Mouse (Mus musculus) olfactory bulb, adult 2 months (tissue): ENCODE results near the gene Reg3g. TPM values are rescaled to one million over a fixed set of nuclear protein-coding genes. Genes with fewer than 3 reads are reported as not detected.
"Not testable (repeated sequence)": the region's sequence is repeated elsewhere in the genome, so short reads cannot be mapped to it uniquely, and the experiment has no call there.

Source experiments
- H3K27ac ChIP-seq: fragments of 200-500 bp; 2 replicates; pipeline ENCODE4 v1.5.1; 2012; ENCODE audit warnings: low read depth, low read length; ENCODE audit not compliant: insufficient read depth
- H3K4me1 ChIP-seq: fragments of 200-500 bp; 2 replicates; pipeline ENCODE4 v1.6.1; 2012; ENCODE audit warnings: low read length; ENCODE audit not compliant: control insufficient read depth, insufficient read depth
- H3K4me3 ChIP-seq: fragments of 200-500 bp; 2 replicates; pipeline ENCODE4 v1.5.1; 2012; ENCODE audit warnings: mild to moderate bottlenecking, low read depth, low read length, moderate library complexity; ENCODE audit not compliant: insufficient read depth
- CTCF ChIP-seq: fragments of 200-500 bp; IDR thresholded peaks from 2 replicates; pipeline ENCODE4 v1.5.1; 2012; ENCODE audit warnings: low read depth, mild to moderate bottlenecking, low read length, moderate library complexity; ENCODE audit not compliant: insufficient read depth
- POLR2A ChIP-seq: fragments of 200-500 bp; IDR thresholded peaks from 2 replicates; pipeline ENCODE4 v1.6.1; 2012; ENCODE audit warnings: mild to moderate bottlenecking, low read depth, low read length, moderate library complexity; ENCODE audit not compliant: insufficient read depth
- WGBS: fragments of 180-500 bp; shearing (Covaris S2); methylation state at CpG from one replicate; pipeline ENCODE4 v1.1.7; 2018; 5-methylcytosine and 5-hydroxymethylcytosine counted together
- polyA plus RNA-seq: library from polyadenylated mRNA; stranded (reverse); fragments of >200 nt; gene quantifications from 2 replicates; pipeline ENCODE4 v1.2.4, GENCODE M21; 2012; ENCODE audit warnings: low replicate concordance; ENCODE audit not compliant: missing spikeins, insufficient read depth, insufficient read length

The Reg3g gene
- polyA plus RNA-seq, 1 experiment, result not detected

DNA sequence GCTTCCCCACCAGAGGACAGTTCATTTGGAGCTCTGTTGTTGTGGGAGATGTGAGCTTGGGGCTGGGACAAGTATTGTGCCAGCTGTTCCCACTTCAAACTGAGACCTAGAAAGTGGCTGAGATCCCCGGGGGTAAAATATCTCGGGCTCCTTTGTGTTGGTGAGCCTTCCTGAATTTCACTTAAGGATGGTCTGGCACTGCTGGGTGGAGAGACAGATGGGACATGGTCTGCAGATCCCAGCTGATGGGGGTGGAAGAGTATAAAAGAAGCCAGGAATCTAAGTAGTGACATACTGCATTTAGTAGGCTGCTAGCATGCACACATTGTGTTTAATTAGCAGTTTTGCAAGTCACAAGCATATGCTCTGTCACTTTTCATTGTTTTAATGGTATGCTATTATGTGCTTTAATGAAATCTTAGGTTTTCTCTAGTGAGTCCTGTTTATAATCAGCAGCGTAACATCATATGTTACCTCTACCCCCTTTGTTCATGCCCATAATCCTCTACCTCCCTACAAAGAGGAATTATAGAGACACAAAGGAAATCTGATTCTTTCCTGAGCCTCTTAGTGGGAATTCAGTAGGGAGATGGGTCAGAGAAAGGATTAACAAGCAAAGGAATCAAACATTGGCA lies 8.4 kb downstream of the Reg3g start:
- 16% methylated on average over 3 of the region's 3 CpGs for WGBS
- peaks cover 2% of the 10 kb centered on the region; the same call in 1 of the 2 replicates for H3K4me1 ChIP-seq
- no peak overlapping the region for H3K4me3 ChIP-seq
- TF ChIP-seq CTCF, result no peak
- no peak for TF ChIP-seq POLR2A
- H3K27ac ChIP-seq, result no peak overlapping the region

DNA sequence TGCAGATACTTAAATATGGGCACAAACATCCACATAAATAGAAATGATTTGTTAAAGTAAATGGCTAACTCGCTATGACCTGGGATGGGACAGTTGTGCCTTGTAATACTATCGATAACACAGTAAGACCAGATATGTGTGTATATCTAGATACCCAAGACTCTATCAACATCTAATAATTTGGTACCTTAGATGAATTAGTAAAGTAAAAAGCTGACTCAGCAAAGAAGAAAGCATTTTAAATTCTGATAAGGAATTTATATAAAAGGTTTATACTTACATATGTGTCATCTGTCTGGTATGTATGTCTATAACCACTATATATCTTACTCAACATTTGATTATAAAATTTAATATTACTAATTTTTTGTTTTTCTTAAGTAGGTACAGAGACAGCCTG lies 15.9 kb downstream of the Reg3g start:
- no peak overlapping the region for H3K4me3 ChIP-seq
- no peak overlapping the region for H3K27ac ChIP-seq
- H3K4me1 ChIP-seq, result no peaks in the 10 kb centered on the region
- WGBS, result 96% methylated on average over 2 of the region's 2 CpGs
- TF ChIP-seq POLR2A (no peak), CTCF (no peak)

DNA sequence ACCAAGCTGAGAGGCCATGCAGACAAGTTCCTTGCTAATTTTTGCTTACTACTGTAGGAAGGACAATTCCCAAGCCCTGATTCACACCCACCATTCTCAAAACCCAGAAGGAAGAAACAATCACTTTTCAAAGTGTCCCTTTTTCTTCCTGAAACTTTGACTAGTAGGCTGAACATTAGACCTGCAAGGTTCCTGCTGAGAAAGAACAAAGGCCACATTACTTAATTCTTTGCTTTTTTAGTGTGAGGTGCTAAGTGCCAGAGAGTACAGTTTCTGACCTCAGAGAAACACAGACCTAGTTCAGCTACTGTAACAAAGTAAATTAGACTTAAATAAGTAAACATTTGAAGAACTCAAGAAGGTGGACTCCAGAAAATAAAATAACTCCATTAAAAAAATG lies 20.3 kb downstream of the Reg3g start:
- TF ChIP-seq POLR2A (no peak), CTCF (no peak)
- H3K4me1 ChIP-seq, result no peaks in the 10 kb centered on the region
- no peak overlapping the region for H3K4me3 ChIP-seq
- H3K27ac ChIP-seq, result no peak overlapping the region

DNA sequence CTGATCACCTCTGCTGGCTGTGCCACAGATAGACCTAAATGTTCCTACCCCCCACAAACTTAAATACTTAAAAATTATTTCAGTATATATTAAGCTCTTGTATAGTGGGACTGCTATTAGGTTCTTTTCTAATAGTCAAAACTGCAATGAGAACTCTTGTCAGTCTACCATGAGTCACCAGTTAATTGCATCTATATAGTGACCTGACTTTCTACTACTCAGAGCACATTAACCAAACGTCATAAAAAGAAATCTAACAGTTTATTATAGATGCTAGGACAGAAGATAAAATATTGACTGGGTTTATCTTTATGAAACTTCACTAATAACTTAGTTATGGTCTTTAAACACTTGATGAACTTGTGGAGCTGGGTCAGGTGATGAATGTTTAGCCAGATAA lies 21.5 kb downstream of the Reg3g start:
- WGBS, result 73% methylated on average over 1 of the region's 1 CpGs
- Histone ChIP-seq H3K4me1 (no peaks in the 10 kb centered on the region), H3K4me3 (no peak overlapping the region), H3K27ac (no peak overlapping the region)
- TF ChIP-seq CTCF (no peak), POLR2A (no peak)

DNA sequence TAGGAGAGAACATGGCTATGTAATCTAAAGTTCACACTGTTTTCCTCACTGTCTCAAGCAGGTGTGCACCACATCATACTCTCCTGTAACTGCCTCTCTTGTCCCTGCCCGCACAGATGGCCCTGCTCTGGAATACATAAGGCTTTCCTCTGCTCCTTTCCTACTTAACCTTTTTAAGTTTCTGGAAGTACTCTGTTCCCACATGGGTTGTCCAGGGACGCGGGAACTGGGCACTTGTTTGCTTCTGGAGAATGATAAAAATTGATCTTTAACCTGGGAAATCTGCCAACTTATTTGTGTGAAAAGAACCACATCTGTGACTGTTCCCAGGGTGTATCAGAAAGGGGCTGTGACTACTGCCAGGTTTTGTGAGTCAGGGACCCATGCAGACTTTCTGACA lies 43.2 kb downstream of the Reg3g start:
- H3K4me1 ChIP-seq, result no peaks in the 10 kb centered on the region
- TF ChIP-seq POLR2A (no peak), CTCF (no peak)
- H3K4me3 ChIP-seq, result no peak overlapping the region
- WGBS, result 90% methylated on average over 3 of the region's 3 CpGs
- no peak overlapping the region for H3K27ac ChIP-seq

DNA sequence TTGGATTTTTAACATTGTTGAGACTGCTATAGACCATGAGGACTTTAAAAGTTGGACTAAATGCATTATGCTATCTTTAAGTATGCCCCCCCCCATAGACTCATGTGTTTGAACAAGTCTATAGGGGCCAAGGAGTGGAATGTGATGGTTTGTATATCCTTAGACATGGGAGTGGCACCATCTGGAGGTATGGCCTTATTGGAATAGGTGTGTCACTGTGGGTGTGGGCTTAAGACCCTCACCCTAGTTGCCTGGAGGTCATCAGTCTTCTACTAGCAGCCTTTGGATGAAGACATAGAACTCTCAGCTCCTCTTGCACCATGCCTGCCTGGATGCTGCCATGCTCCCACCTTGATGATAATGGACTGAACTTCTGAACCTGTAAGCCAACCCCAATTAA lies 46.3 kb downstream of the Reg3g start, which contains the start of gene Reg1:
TSS of gene Reg1 (plus strand) at position 301 of the 400 bp plus-strand sequence.
- not testable (repeated sequence) for H3K27ac ChIP-seq, H3K4me1 ChIP-seq, H3K4me3 ChIP-seq

Other genes with a start within 250 kb of the Reg3g start
- gene Reg3b, start 98.2 kb downstream of the Reg3g start, polyA plus RNA-seq, result not detected in 2 replicates
- gene Reg3d, start 90.0 kb downstream of the Reg3g start, polyA plus RNA-seq, result not detected in 2 replicates
- gene Reg3a, start 88.2 kb downstream of the Reg3g start, polyA plus RNA-seq, result not detected in 2 replicates
- not detected in 2 replicates for gene Reg2, start 73.2 kb downstream of the Reg3g start, polyA plus RNA-seq
- not detected in 2 replicates for gene Reg1, start 46.2 kb downstream of the Reg3g start, polyA plus RNA-seq